Mouse (Mus musculus): Measurements from ENCODE around the gene Wipi1.

GRCm38 (mm10) chr11:109587019-109587418 is 24.7 kb downstream of the Wipi1 start:
- no peak for TF ChIP-seq POLR2A (IDR thresholded peaks at IDR 0.05; ENCODE audit: low read depth, low read length)
- TF ChIP-seq CTCF (IDR thresholded peaks at IDR 0.05; ENCODE audit: extremely low read depth, insufficient read length, insufficient replicate concordance, low read depth, low read length), result no peak
